Mouse (Mus musculus): Measurements from ENCODE around the gene Akap11.

DNA sequence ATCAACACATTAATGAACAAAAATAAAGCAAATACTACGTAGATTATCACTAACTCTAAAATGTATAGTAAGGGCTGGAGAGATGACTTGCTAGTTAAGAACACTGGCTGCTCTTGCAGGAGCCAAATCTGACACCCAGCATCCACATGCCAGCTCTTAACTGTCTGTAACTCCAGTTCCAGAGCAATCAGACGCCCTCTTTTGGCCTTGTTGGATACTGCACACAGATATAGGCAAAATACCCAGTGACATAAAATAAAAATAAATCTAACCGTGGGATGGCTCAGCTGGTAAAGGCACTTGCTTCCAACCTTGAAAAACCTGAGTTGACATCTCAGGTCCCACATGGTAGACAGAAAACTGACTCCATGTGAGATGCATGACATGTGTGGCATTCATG, 36.0 kb downstream of the Akap11 start:
- TF ChIP-seq POLR2AphosphoS2 (IDR thresholded peaks at IDR 0.05; ENCODE audit: low read depth, low read length) (no peak), USF2 (conservative IDR thresholded peaks at IDR 0.05; ENCODE audit: low read depth, low read length) (no peak), EP300 (IDR thresholded peaks at IDR 0.05; ENCODE audit: low read length) (no peak), MAFK (IDR thresholded peaks at IDR 0.05; ENCODE audit: insufficient replicate concordance, low read length) (no peak), CTCF (conservative IDR thresholded peaks at IDR 0.05 in 1 of 2, IDR thresholded peaks at IDR 0.05 in 1 of 2; ENCODE audit: low read depth in 2 of 2, low read length in 2 of 2) (peak in 1 of 2 experiments; percentile 18; a peak in 2 of 4 replicates), ZC3H11A (IDR thresholded peaks at IDR 0.05; ENCODE audit: low read depth, low read length) (no peak), ZNF384 (IDR thresholded peaks at IDR 0.05; ENCODE audit: low read depth, low read length) (no peak), SIN3A (IDR thresholded peaks at IDR 0.05; ENCODE audit: low read length) (no peak), SMC3 (IDR thresholded peaks at IDR 0.05; ENCODE audit: low read depth, low read length) (no peak), ELF1 (IDR thresholded peaks at IDR 0.05; ENCODE audit: low read depth, low read length) (no peak), NELFE (IDR thresholded peaks at IDR 0.05; ENCODE audit: low read depth, low read length) (no peak), ZKSCAN1 (IDR thresholded peaks at IDR 0.05; ENCODE audit: borderline replicate concordance, low read depth, low read length) (no peak), POLR2A (IDR thresholded peaks at IDR 0.05; ENCODE audit: low read depth, low read length) (no peak)
